Mouse (Mus musculus) ES-E14 (cell line): ENCODE results near the gene Kif5c. TPM values are rescaled to one million over a fixed set of nuclear protein-coding genes. Genes with fewer than 3 reads are reported as not detected.
A peak's percentile ranks its signal among the peaks of the same experiment; 100 is the strongest.

Source experiments
- DNase-seq: peaks from one replicate; pipeline ENCODE4 v3.0.0-alpha.2; 2013; ENCODE audit warnings: low read depth, low spot score
- H3K27ac ChIP-seq: 2 replicates; pipeline ENCODE4 v1.5.1; 2012; ENCODE audit warnings: low read depth, mild to moderate bottlenecking, low read length, moderate library complexity, mixed read lengths; ENCODE audit not compliant: poor library complexity, insufficient read depth, severe bottlenecking
- H3K36me3 ChIP-seq: 2 replicates; pipeline ENCODE4 v1.6.1; 2012; ENCODE audit warnings: mild to moderate bottlenecking, low read length, moderate library complexity, mixed read lengths; ENCODE audit not compliant: control insufficient read depth, poor library complexity, insufficient read depth, severe bottlenecking
- H3K4me1 ChIP-seq, 2 experiments: fragments of 150-350 bp in 1 of 2; sonication (generic) in 1 of 2; 2 replicates each; pipeline ENCODE4 v1.6.1; 2012; ENCODE audit warnings: low read length in 2 of 2, mild to moderate bottlenecking in 1 of 2, mixed read lengths in 1 of 2; ENCODE audit not compliant: control insufficient read depth in 2 of 2, insufficient read depth in 2 of 2, poor library complexity in 1 of 2
- H3K4me3 ChIP-seq, 2 experiments: fragments of 150-350 bp in 1 of 2; sonication (generic) in 1 of 2; 2 replicates each; pipeline ENCODE4 v1.5.1; 2012; ENCODE audit warnings: low read length in 2 of 2, low read depth in 1 of 2, mild to moderate bottlenecking in 1 of 2, mixed read lengths in 1 of 2; ENCODE audit not compliant: insufficient read depth in 1 of 2, poor library complexity in 1 of 2, severe bottlenecking in 1 of 2
- H3K9ac ChIP-seq: 2 replicates; pipeline ENCODE4 v1.6.1; 2012; ENCODE audit warnings: low read depth, mild to moderate bottlenecking, low read length, mixed read lengths; ENCODE audit not compliant: poor library complexity, insufficient read depth, severe bottlenecking
- H3K9me3 ChIP-seq: fragments of 150-350 bp; sonication (generic); 2 replicates; pipeline ENCODE4 v1.6.1; 2012; ENCODE audit warnings: low read depth, mild to moderate bottlenecking, low read length; ENCODE audit not compliant: control insufficient read depth, insufficient read depth
- CHD2 ChIP-seq: IDR thresholded peaks from 2 replicates; pipeline ENCODE4 v1.6.1; 2014; ENCODE audit warnings: mild to moderate bottlenecking, low read depth, low read length, inconsistent platforms
- HCFC1 ChIP-seq: IDR thresholded peaks from 2 replicates; pipeline ENCODE4 v1.6.1; 2012; ENCODE audit warnings: low read length, inconsistent platforms, borderline replicate concordance; ENCODE audit not compliant: insufficient read depth
- MAFK ChIP-seq: IDR thresholded peaks from 2 replicates; pipeline ENCODE4 v1.6.1; 2014; ENCODE audit warnings: mild to moderate bottlenecking, low read depth, low read length, inconsistent platforms; ENCODE audit not compliant: insufficient read depth
- ZC3H11A ChIP-seq: IDR thresholded peaks from 2 replicates; pipeline ENCODE4 v1.6.1; 2012; ENCODE audit warnings: low read depth, mild to moderate bottlenecking, inconsistent platforms, low read length, borderline replicate concordance
- ZNF384 ChIP-seq: IDR thresholded peaks from 2 replicates; pipeline ENCODE4 v1.6.1; 2012; ENCODE audit warnings: low read depth, low read length, inconsistent platforms
- in situ Hi-C, 2 experiments: fragments of 600-800 bp; cut with MboI; formaldehyde crosslinking; loops; one replicate each; pipeline ENCODE4 v1.15.1; 2025; ENCODE audit warnings: low sequenced_read_pairs in 2 of 2, inconsistent platforms in 1 of 2; ENCODE audit not compliant: unreplicated experiment in 2 of 2
- total RNA-seq: library from RNA; depleted of rRNA; stranded (reverse); fragments of 300-350 nt; gene quantifications from 2 replicates; pipeline ENCODE4 v1.2.3, GENCODE M21; 2012

Kif5c gene
- total RNA-seq, 1 experiment, result 34.2 TPM

- peaks cover 0 to 2% of the 10 kb centered on the region in 2 experiments; a peak in 1 of 4 replicates for H3K4me1 ChIP-seq
- H3K4me3 ChIP-seq, result no peak overlapping the region
- H3K9ac ChIP-seq, result no peak overlapping the region
- TF ChIP-seq MAFK (no peak), HCFC1 (no peak), ZC3H11A (no peak), CHD2 (no peak), ZNF384 (no peak)
- in situ Hi-C loops, result no loop called here
- no peak for DNase-seq
- H3K9me3 ChIP-seq, result no peaks in the 10 kb centered on the region
- H3K36me3 ChIP-seq, result no peaks in the 10 kb centered on the region
- no peak overlapping the region for H3K27ac ChIP-seq
Observed at GRCm38 (mm10) chr2:49773194-49773931, 154.3 kb downstream of the Kif5c start.

- Histone ChIP-seq H3K9ac (no peak overlapping the region), H3K4me1 (peaks cover 0 to 2% of the 10 kb centered on the region in 2 experiments; a peak in 1 of 4 replicates), H3K36me3 (no peaks in the 10 kb centered on the region), H3K4me3 (no peak overlapping the region), H3K9me3 (no peaks in the 10 kb centered on the region), H3K27ac (no peak overlapping the region)
- TF ChIP-seq MAFK, result no peak
- no peak for TF ChIP-seq HCFC1
- TF ChIP-seq CHD2, result no peak
- no peak for TF ChIP-seq ZNF384
- TF ChIP-seq ZC3H11A, result no peak
- in situ Hi-C loops, result no loop called here
- DNase-seq, result no peak
Observed at GRCm38 (mm10) chr2:49774180-49774579, 155.1 kb downstream of the Kif5c start.

- Histone ChIP-seq H3K27ac (no peak overlapping the region), H3K36me3 (no peaks in the 10 kb centered on the region), H3K9me3 (no peaks in the 10 kb centered on the region), H3K4me3 (no peak overlapping the region), H3K9ac (no peak overlapping the region), H3K4me1 (peaks cover 0 to 2% of the 10 kb centered on the region in 2 experiments; a peak in 1 of 4 replicates)
- DNase-seq, result no peak
- TF ChIP-seq MAFK, result peak; percentile 75
- no peak for TF ChIP-seq ZC3H11A
- in situ Hi-C loops, result loop anchor here in 1 of 2 experiments (25.0 kb wide), 1 partner anchor 487 kb away; no protein-coding TSS in a partner anchor
Observed at GRCm38 (mm10) chr2:49775187-49775586, 156.1 kb downstream of the Kif5c start.

GRCm38 (mm10) chr2:49775735-49776134, 156.6 kb downstream of the Kif5c start:
- Histone ChIP-seq H3K27ac (no peak overlapping the region), H3K36me3 (no peaks in the 10 kb centered on the region), H3K9me3 (no peaks in the 10 kb centered on the region), H3K4me3 (no peak overlapping the region), H3K9ac (no peak overlapping the region), H3K4me1 (peaks cover 0 to 2% of the 10 kb centered on the region in 2 experiments; a peak in 1 of 4 replicates)
- in situ Hi-C loops, result loop anchor here in 1 of 2 experiments (25.0 kb wide), 1 partner anchor 487 kb away; no protein-coding TSS in a partner anchor
- TF ChIP-seq CHD2, result no peak
- TF ChIP-seq HCFC1, result no peak
- TF ChIP-seq ZC3H11A, result 0 out of 2 replicates have a peak, but pooled peaks have one; percentile 12
- no peak for TF ChIP-seq ZNF384
- DNase-seq, result no peak
